Mouse (Mus musculus): ENCODE data around the gene Pqlc3.

Gene Pqlc3

DNA sequence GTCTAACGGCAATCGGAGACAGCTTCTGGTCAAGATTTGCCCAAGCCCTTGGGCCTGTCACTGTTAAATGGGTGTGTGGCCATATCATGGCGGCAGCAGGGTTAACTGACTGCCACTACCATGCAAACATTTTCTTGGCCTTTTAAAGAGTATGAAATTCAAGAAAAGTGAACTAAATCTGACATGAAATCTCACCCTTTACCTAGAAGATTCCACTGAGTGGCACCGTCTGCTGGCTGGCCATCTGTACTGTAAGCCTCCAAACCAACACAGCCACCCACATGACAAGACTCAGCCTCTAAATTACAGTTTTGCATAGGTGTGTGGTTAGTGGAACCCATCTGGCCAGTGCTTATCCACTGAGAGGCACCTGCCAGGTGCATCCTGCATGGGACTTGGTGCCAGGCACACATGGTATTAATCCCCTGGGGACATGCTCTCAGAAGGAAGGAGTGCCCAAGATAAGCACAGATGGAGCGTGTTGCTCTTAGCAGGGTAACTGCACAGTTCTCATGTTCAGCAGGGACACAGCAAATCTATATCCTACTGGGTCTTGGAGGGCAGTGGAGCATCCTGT lies 3.2 kb downstream of the Pqlc3 start:
- Histone ChIP-seq H3K27me3 (ENCODE audit: insufficient read depth, low read length) (no peaks in the 10 kb centered on the region), H3K4me1 (replicated peaks; ENCODE audit: low read depth, low read length) (peaks cover 36% of the 10 kb centered on the region), H3K36me3 (ENCODE audit: insufficient read depth, low read length) (peaks cover 61% of the 10 kb centered on the region), H3K4me3 (replicated peaks; ENCODE audit: low read length) (no peak overlapping the region), H3K9me3 (ENCODE audit: low read length) (no peaks in the 10 kb centered on the region)
- no peak for TF ChIP-seq NANOG (IDR thresholded peaks at IDR 0.05; ENCODE audit: borderline replicate concordance, low read length)
- TF ChIP-seq POU5F1 (IDR thresholded peaks at IDR 0.05; ENCODE audit: borderline replicate concordance, low read length) = no peak
- TF ChIP-seq CTCF (conservative IDR thresholded peaks at IDR 0.05; ENCODE audit: low read length) = no peak

DNA sequence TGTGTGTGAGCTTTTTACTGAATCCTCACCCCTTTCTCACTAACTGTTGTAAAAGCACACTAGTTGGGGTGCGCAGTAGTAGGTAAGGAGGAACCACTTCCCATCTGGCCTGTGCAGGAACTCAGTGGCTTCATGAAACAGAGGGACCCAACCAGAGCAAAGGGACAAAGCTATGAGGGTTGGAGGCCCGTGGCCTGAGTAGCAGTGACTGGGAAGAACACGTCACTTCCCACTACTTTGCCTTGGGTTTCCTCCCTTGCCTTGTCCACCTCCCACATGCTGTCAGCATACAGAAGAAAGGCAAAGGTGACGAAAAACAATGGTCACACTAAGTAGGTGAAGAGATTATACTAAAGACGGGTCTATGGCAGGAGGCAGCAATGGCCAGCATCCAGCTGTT lies 3.9 kb downstream of the Pqlc3 start:
- peaks cover 29% of the 10 kb centered on the region for H3K4me1 ChIP-seq (replicated peaks; ENCODE audit: low read depth, low read length)
- peaks cover 67% of the 10 kb centered on the region for H3K36me3 ChIP-seq (ENCODE audit: insufficient read depth, low read length)
- TF ChIP-seq POU5F1 (IDR thresholded peaks at IDR 0.05; ENCODE audit: borderline replicate concordance, low read length) = no peak
- TF ChIP-seq NANOG (IDR thresholded peaks at IDR 0.05; ENCODE audit: borderline replicate concordance, low read length) = no peak
- no peak for TF ChIP-seq CTCF (conservative IDR thresholded peaks at IDR 0.05; ENCODE audit: low read length)
- no peak overlapping the region for H3K4me3 ChIP-seq (replicated peaks; ENCODE audit: low read length)
- H3K9me3 ChIP-seq (ENCODE audit: low read length) = no peaks in the 10 kb centered on the region
- H3K27me3 ChIP-seq (ENCODE audit: insufficient read depth, low read length) = no peaks in the 10 kb centered on the region

DNA sequence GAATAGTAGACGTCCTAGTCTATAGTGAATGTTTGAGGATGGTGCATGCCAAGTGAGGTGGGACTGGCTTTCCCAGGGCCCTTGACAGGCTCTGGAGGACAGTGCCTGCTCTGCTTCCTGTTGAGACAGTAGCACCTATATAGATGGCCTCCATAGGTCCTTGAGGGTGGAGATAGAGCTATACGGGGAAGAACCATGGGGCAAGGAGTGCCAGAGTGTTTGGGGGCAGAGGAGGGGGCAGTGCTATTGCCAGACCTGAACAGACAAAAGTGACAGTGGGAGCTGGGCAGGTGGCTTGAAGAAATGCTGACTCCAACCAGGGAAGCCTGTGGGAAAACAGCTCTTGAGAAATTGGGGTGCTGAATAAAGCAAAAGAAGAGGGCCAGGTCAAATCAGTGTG lies 5.9 kb downstream of the Pqlc3 start:
- no peak for TF ChIP-seq POU5F1 (IDR thresholded peaks at IDR 0.05; ENCODE audit: borderline replicate concordance, low read length)
- no peak for TF ChIP-seq CTCF (conservative IDR thresholded peaks at IDR 0.05; ENCODE audit: low read length)
- TF ChIP-seq NANOG (IDR thresholded peaks at IDR 0.05; ENCODE audit: borderline replicate concordance, low read length) = no peak
- Histone ChIP-seq H3K36me3 (ENCODE audit: insufficient read depth, low read length) (peaks cover 76% of the 10 kb centered on the region), H3K27me3 (ENCODE audit: insufficient read depth, low read length) (no peaks in the 10 kb centered on the region), H3K4me3 (replicated peaks; ENCODE audit: low read length) (no peak overlapping the region), H3K4me1 (replicated peaks; ENCODE audit: low read depth, low read length) (peaks cover 20% of the 10 kb centered on the region), H3K9me3 (ENCODE audit: low read length) (no peaks in the 10 kb centered on the region)

DNA sequence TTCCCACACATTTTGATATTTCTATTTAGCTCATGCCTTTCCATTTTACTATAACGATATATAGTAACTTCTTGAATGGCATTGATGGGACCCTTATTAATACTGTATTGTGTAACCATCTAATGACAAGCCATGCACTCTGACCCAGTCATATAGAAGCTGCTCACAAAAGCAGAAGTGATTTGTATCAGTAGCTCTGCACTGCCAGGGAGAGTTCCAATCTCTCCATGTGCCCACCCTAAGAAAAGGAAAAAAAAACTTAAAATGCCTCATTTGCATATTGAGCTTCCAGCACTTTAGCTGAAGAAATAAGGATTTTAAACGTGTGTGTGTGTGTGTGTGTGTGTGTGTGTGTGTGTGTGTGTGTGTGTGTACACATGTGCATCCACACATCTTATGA lies 7.9 kb downstream of the Pqlc3 start:
- Histone ChIP-seq H3K36me3 (ENCODE audit: insufficient read depth, low read length) (peaks cover 80% of the 10 kb centered on the region), H3K27me3 (ENCODE audit: insufficient read depth, low read length) (no peaks in the 10 kb centered on the region), H3K9me3 (ENCODE audit: low read length) (no peaks in the 10 kb centered on the region), H3K4me1 (replicated peaks; ENCODE audit: low read depth, low read length) (peaks cover under 1% of the 10 kb centered on the region; the same call in 1 of the 2 replicates), H3K4me3 (replicated peaks; ENCODE audit: low read length) (no peak overlapping the region)
- no peak for TF ChIP-seq CTCF (conservative IDR thresholded peaks at IDR 0.05; ENCODE audit: low read length)
- no peak for TF ChIP-seq NANOG (IDR thresholded peaks at IDR 0.05; ENCODE audit: borderline replicate concordance, low read length)
- no peak for TF ChIP-seq POU5F1 (IDR thresholded peaks at IDR 0.05; ENCODE audit: borderline replicate concordance, low read length)

DNA sequence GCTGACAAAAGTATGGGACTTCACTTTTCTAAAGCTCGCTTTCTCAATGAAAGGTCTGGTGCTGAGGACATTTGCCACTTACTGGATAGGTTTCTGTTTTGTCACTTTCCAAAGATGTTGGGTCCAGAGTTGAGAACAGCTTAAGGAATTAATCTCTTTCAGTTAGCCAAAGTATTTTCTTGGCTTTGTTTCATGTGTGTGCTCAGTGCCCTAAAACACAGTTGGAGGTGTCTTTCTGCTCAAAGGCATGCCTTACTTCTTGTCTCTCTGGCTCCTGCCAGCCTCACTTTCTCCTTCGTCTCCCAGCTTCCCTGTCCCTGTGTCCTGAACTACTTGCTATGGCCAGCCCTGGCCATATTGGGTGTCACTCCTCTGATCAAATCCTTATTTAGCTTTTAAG lies 8.8 kb downstream of the Pqlc3 start:
- Histone ChIP-seq H3K9me3 (ENCODE audit: low read length) (no peaks in the 10 kb centered on the region), H3K4me3 (replicated peaks; ENCODE audit: low read length) (no peak overlapping the region), H3K4me1 (replicated peaks; ENCODE audit: low read depth, low read length) (no peaks in the 10 kb centered on the region), H3K36me3 (ENCODE audit: insufficient read depth, low read length) (peaks cover 75% of the 10 kb centered on the region), H3K27me3 (ENCODE audit: insufficient read depth, low read length) (no peaks in the 10 kb centered on the region)
- TF ChIP-seq CTCF (conservative IDR thresholded peaks at IDR 0.05; ENCODE audit: low read length) (no peak), POU5F1 (IDR thresholded peaks at IDR 0.05; ENCODE audit: borderline replicate concordance, low read length) (no peak)

DNA sequence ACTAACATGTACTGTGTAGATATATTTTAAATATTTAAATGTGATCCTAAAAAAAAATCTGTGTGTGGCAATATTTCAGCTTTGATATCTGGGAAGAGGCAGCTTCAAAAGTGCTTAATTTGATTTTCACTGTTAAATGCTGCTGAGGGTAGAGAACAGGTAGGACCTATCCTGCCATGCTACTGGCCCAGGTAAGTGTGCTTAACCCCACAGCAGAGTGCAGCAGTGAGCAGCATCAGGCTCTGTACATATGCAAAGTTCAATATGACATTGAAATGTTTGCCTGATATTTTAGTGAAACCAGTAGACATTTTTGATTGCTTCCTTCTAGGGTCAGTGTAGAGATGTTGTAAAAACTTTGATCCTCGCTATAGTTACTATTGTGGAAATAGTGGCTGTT lies 14.4 kb downstream of the Pqlc3 start:
- Histone ChIP-seq H3K4me1 (replicated peaks; ENCODE audit: low read depth, low read length) (no peaks in the 10 kb centered on the region), H3K36me3 (ENCODE audit: insufficient read depth, low read length) (peaks cover 55% of the 10 kb centered on the region), H3K27me3 (ENCODE audit: insufficient read depth, low read length) (no peaks in the 10 kb centered on the region), H3K4me3 (replicated peaks; ENCODE audit: low read length) (no peak overlapping the region), H3K9me3 (ENCODE audit: low read length) (no peaks in the 10 kb centered on the region)
- no peak for TF ChIP-seq POU5F1 (IDR thresholded peaks at IDR 0.05; ENCODE audit: borderline replicate concordance, low read length)
- no peak for TF ChIP-seq NANOG (IDR thresholded peaks at IDR 0.05; ENCODE audit: borderline replicate concordance, low read length)
- TF ChIP-seq CTCF (conservative IDR thresholded peaks at IDR 0.05; ENCODE audit: low read length) = no peak

DNA sequence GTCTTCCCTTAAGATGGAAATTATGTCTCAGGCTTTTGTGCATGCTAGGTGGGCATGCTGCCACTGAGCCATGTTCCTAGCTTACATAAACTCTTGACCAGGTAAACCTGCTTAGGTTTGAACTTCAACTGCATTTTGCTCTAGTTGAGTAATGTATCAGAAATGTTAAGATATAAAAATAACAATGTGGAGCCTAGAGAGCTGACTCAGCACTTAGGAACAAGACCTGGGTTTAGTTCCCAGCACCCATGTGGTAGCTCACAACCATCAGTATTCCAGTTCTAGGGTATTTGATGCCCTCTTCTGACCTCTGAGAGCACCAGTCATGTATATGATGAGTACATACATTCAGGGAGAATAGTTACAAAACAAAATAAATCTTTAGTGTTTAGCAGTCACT lies 23.1 kb downstream of the Pqlc3 start:
- no peak overlapping the region for H3K4me3 ChIP-seq (replicated peaks; ENCODE audit: low read length)
- no peaks in the 10 kb centered on the region for H3K9me3 ChIP-seq (ENCODE audit: low read length)
- H3K4me1 ChIP-seq (replicated peaks; ENCODE audit: low read depth, low read length) = no peaks in the 10 kb centered on the region
- TF ChIP-seq NANOG (IDR thresholded peaks at IDR 0.05; ENCODE audit: borderline replicate concordance, low read length) (no peak), POU5F1 (IDR thresholded peaks at IDR 0.05; ENCODE audit: borderline replicate concordance, low read length) (no peak), CTCF (conservative IDR thresholded peaks at IDR 0.05; ENCODE audit: low read length) (no peak)
- H3K27me3 ChIP-seq (ENCODE audit: insufficient read depth, low read length) = no peaks in the 10 kb centered on the region
- peaks cover 85% of the 10 kb centered on the region for H3K36me3 ChIP-seq (ENCODE audit: insufficient read depth, low read length)

DNA sequence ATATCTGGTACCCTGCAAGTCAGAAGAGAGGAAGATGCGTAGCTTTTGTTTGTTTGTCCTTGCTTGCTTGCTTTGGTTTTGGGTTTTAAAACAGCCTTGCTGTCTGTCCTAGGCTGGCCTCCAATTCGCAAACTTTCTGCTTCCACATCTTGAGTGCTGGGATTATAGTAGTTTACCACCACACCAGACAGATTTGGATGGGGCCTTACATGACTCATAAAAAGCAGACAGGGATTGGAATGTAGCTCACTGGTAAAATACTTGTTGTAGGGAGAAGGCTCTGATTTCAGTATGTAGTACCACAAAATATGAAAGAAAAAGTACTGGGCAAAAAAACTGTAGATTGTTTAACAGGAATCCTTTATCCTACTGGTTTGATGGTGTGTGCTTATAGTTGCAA lies 33.4 kb downstream of the Pqlc3 start:
- Histone ChIP-seq H3K4me1 (replicated peaks; ENCODE audit: low read depth, low read length) (no peaks in the 10 kb centered on the region), H3K4me3 (replicated peaks; ENCODE audit: low read length) (no peak overlapping the region), H3K27me3 (ENCODE audit: insufficient read depth, low read length) (no peaks in the 10 kb centered on the region), H3K36me3 (ENCODE audit: insufficient read depth, low read length) (peaks cover 56% of the 10 kb centered on the region), H3K9me3 (ENCODE audit: low read length) (no peaks in the 10 kb centered on the region)
- TF ChIP-seq POU5F1 (IDR thresholded peaks at IDR 0.05; ENCODE audit: borderline replicate concordance, low read length) (no peak), NANOG (IDR thresholded peaks at IDR 0.05; ENCODE audit: borderline replicate concordance, low read length) (no peak), CTCF (conservative IDR thresholded peaks at IDR 0.05; ENCODE audit: low read length) (no peak)

DNA sequence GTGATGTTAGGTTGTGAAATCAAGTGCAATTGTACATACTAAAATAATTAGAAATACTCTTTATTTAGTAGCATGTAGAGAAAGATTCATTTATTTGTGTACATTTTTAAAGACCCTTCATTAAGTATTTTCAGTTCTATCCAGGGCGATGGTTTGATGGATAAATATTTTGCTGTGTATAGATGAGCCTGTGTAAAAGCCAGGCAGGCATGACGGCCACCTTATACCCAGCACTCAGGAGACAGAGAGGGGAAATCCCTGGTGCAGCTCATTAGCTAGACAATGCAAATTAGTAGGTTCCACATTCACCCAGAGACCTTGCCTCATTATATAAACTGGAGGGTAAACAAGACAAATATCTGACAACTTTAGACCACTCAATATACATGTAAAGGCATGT lies 36.9 kb downstream of the Pqlc3 start:
- TF ChIP-seq CTCF (conservative IDR thresholded peaks at IDR 0.05; ENCODE audit: low read length) (no peak), NANOG (IDR thresholded peaks at IDR 0.05; ENCODE audit: borderline replicate concordance, low read length) (no peak), POU5F1 (IDR thresholded peaks at IDR 0.05; ENCODE audit: borderline replicate concordance, low read length) (no peak)
- Histone ChIP-seq H3K36me3 (ENCODE audit: insufficient read depth, low read length) (peaks cover 60% of the 10 kb centered on the region), H3K9me3 (ENCODE audit: low read length) (no peaks in the 10 kb centered on the region), H3K4me1 (replicated peaks; ENCODE audit: low read depth, low read length) (no peaks in the 10 kb centered on the region), H3K4me3 (replicated peaks; ENCODE audit: low read length) (no peak overlapping the region), H3K27me3 (ENCODE audit: insufficient read depth, low read length) (no peaks in the 10 kb centered on the region)
